13 mouse cellular contexts compared by ENCODE assay signal in genomic region chr12:26809670-26810069, GRCm38 (mm10).
DNase-seq lines count a peak whose midpoint lies in the region; ATAC-seq and TF ChIP-seq lines count a peak whose summit lies in the region.
"Had no signal": no experiment of that assay in that cellular context is flagged by ENCODE, and none has a peak within 500 bp of the region (broad histone marks: within the 10 kb centered on the region; RNA-seq: fewer than 3 reads in every experiment).

No protein-coding gene starts in this region.

- no peak overlapping the region for H3K9ac ChIP-seq in kidney, embryonic 16.5 days (replicated peaks; ENCODE audit: low read length)
- no peak overlapping the region for H3K9ac ChIP-seq in intestine, postnatal 0 days (ENCODE audit: low read depth, low read length)

- no peaks in the 10 kb centered on the region for H3K27me3 ChIP-seq in kidney, embryonic 16.5 days (ENCODE audit: insufficient read depth, low read length)
- H3K27me3 ChIP-seq in intestine, postnatal 0 days (replicated peaks; ENCODE audit: control insufficient read depth, insufficient read depth, low read length) = no peaks in the 10 kb centered on the region
- H3K27me3 ChIP-seq: megakaryocyte, embryonic 14.5 days had no signal

- H3K4me3 ChIP-seq in kidney, embryonic 16.5 days (ENCODE audit: low read length) = no peak overlapping the region
- no peak overlapping the region for H3K4me3 ChIP-seq in intestine, postnatal 0 days (ENCODE audit: low read depth, low read length)
- H3K4me3 ChIP-seq: left cerebral cortex, adult 2 months; megakaryocyte, embryonic 14.5 days had no signal

- no peaks in the 10 kb centered on the region for H3K36me3 ChIP-seq in kidney, embryonic 16.5 days (ENCODE audit: insufficient read depth, low read length)
- no peaks in the 10 kb centered on the region for H3K36me3 ChIP-seq in intestine, postnatal 0 days (ENCODE audit: control insufficient read depth, insufficient read depth)

- 0 out of 2 replicates have a peak, but pooled peaks have one; percentile 57 for ATAC-seq in kidney, embryonic 16.5 days (ENCODE audit: low FRiP score, low TSS enrichment)
- no peak for ATAC-seq in intestine, postnatal 0 days

- H3K9me3 ChIP-seq in kidney, embryonic 16.5 days (ENCODE audit: low read length) = no peaks in the 10 kb centered on the region
- H3K9me3 ChIP-seq in intestine, postnatal 0 days (ENCODE audit: control insufficient read depth) = no peaks in the 10 kb centered on the region

- 0 out of 2 replicates have a peak, but pooled peaks have one; percentile 2 for TF ChIP-seq CTCF in intestine, postnatal 0 days (IDR thresholded peaks at IDR 0.05; ENCODE audit: low read depth)

- 0 out of 2 replicates have a peak, but pooled peaks cover 9% of the 10 kb centered on the region for H3K4me1 ChIP-seq in kidney, embryonic 16.5 days (ENCODE audit: insufficient read depth, low read length)
- no peaks in the 10 kb centered on the region for H3K4me1 ChIP-seq in intestine, postnatal 0 days (replicated peaks; ENCODE audit: control insufficient read depth, insufficient read depth, low read length)
- H3K4me1 ChIP-seq: megakaryocyte, embryonic 14.5 days had no signal

- no peak for DNase-seq in kidney, adult 18-20 months
- peak; percentile 17 for DNase-seq in right cerebral cortex, postnatal 25 days
- no peak for DNase-seq in right cerebral cortex, postnatal 4 days
- DNase-seq in T-cell, adult 2 months (ENCODE audit: low spot score) = no peak
- DNase-seq in spleen, postnatal 4 days (ENCODE audit: low spot score in 2 of 2) = no peak
- no peak for DNase-seq in lung, postnatal 25 days (ENCODE audit: low spot score)
- DNase-seq: adrenal gland, adult 8-10 months; cerebellum, postnatal 14 days; thymus, adult 18-20 months had no signal

- 3% methylated on average over 4 of the region's 4 CpGs for WGBS in kidney, embryonic 16.5 days
- 4% methylated on average over 4 of the region's 4 CpGs for WGBS in intestine, postnatal 0 days

- H3K27ac ChIP-seq in kidney, embryonic 16.5 days (ENCODE audit: low read length) = no peak overlapping the region
- no peak overlapping the region for H3K27ac ChIP-seq in intestine, postnatal 0 days (ENCODE audit: low read depth, low read length)
- H3K27ac ChIP-seq: left cerebral cortex, adult 2 months had no signal

- H3K4me2 ChIP-seq in kidney, embryonic 16.5 days (replicated peaks; ENCODE audit: low read depth, low read length) = no peak overlapping the region
- no peak overlapping the region; the same call in 1 of the 2 replicates for H3K4me2 ChIP-seq in intestine, postnatal 0 days (replicated peaks; ENCODE audit: low read depth)
